Mouse (Mus musculus) hindbrain, embryonic 13.5 days (tissue): ENCODE results near the gene Epo. TPM values are rescaled to one million over a fixed set of nuclear protein-coding genes. Genes with fewer than 3 reads are reported as not detected.

Experiments used
- ATAC-seq: fragments of 200-750 bp; cut with Nextera tagmentation; 2 replicates; pipeline ENCODE4 v1.8.0; 2017; ENCODE audit warnings: moderate TSS enrichment; ENCODE audit not compliant: low FRiP score
- H3K27ac ChIP-seq: fragments of 300-500 bp; sonication (generic); 2 replicates; pipeline ENCODE4 v1.5.1; 2015; ENCODE audit warnings: inconsistent platforms, mild to moderate bottlenecking, moderate library complexity
- H3K27me3 ChIP-seq: fragments of 300-500 bp; sonication (generic); 2 replicates; pipeline ENCODE4 v1.6.1; 2015; ENCODE audit warnings: mild to moderate bottlenecking, inconsistent platforms
- H3K36me3 ChIP-seq: fragments of 300-500 bp; sonication (generic); 2 replicates; pipeline ENCODE4 v1.6.1; 2015; ENCODE audit warnings: mild to moderate bottlenecking, inconsistent platforms
- H3K4me1 ChIP-seq: fragments of 300-500 bp; sonication (generic); replicated peaks from 2 replicates; pipeline ENCODE4 v1.6.1; 2015; ENCODE audit warnings: inconsistent platforms
- H3K4me2 ChIP-seq: fragments of 300-500 bp; sonication (generic); 2 replicates; pipeline ENCODE4 v1.6.1; 2015; ENCODE audit warnings: inconsistent platforms, mild to moderate bottlenecking, moderate library complexity
- H3K4me3 ChIP-seq: fragments of 300-500 bp; sonication (generic); 2 replicates; pipeline ENCODE4 v1.5.1; 2015; ENCODE audit warnings: mild to moderate bottlenecking, inconsistent platforms
- H3K9ac ChIP-seq: fragments of 300-500 bp; sonication (generic); 2 replicates; pipeline ENCODE4 v1.6.1; 2015; ENCODE audit warnings: mild to moderate bottlenecking, inconsistent platforms
- H3K9me3 ChIP-seq: fragments of 300-500 bp; sonication (generic); 2 replicates; pipeline ENCODE4 v1.6.1; 2016; ENCODE audit warnings: inconsistent platforms
- WGBS: fragments of 180-500 bp; shearing (Covaris S2); methylation state at CpG from one replicate; pipeline ENCODE4 v1.1.7; 2015; 5-methylcytosine and 5-hydroxymethylcytosine counted together
- polyA plus RNA-seq: library from polyadenylated mRNA; unstranded; fragments of >200 nt; fragmentation: Nextera tagmentation; extraction: Ambion mirVana; gene quantifications from 2 replicates; pipeline ENCODE4 v1.2.1, GENCODE M21; 2015

The Epo gene
- not detected in 2 replicates for polyA plus RNA-seq

GRCm38 (mm10) chr5:137533117-137533827 is at the start of gene Epo, which contains the start of gene Gnb2:
Gene Epo, minus strand, starts transcription at chr5:137533242.
Gene Gnb2, minus strand, starts transcription at chr5:137533510.
- H3K36me3 ChIP-seq = peaks cover 21% of the 10 kb centered on the region
- WGBS = 0% methylated on average over 40 of the region's 40 CpGs
- H3K4me2 ChIP-seq = peak within 1 kb of the TSS; percentile 94
- H3K27ac ChIP-seq = peak within 1 kb of the TSS; percentile 99
- H3K9ac ChIP-seq = peak within 1 kb of the TSS; percentile 100
- peak; percentile 72 for ATAC-seq
- peak within 1 kb of the TSS; percentile 98 for H3K4me3 ChIP-seq
- peaks cover 27% of the 10 kb centered on the region for H3K4me1 ChIP-seq
- no peaks in the 10 kb centered on the region for H3K9me3 ChIP-seq
- H3K27me3 ChIP-seq = no peaks in the 10 kb centered on the region

GRCm38 (mm10) chr5:137582702-137583101 is 49.7 kb upstream of the Epo start:
- H3K4me2 ChIP-seq = peak overlapping the region; percentile 55
- peaks cover 17% of the 10 kb centered on the region for H3K4me1 ChIP-seq
- no peaks in the 10 kb centered on the region for H3K9me3 ChIP-seq
- H3K27ac ChIP-seq = no peak overlapping the region
- ATAC-seq = peak; percentile 11; the same call in 1 of the 2 replicates
- peaks cover 14% of the 10 kb centered on the region for H3K27me3 ChIP-seq
- peak overlapping the region; percentile 68 for H3K9ac ChIP-seq
- H3K36me3 ChIP-seq = peaks cover 4% of the 10 kb centered on the region; the same call in 1 of the 2 replicates
- H3K4me3 ChIP-seq = peak overlapping the region; percentile 37; the same call in 1 of the 2 replicates
- 34% methylated on average over 8 of the region's 8 CpGs for WGBS

- H3K36me3 ChIP-seq = peaks cover 4% of the 10 kb centered on the region; the same call in 1 of the 2 replicates
- 85% methylated on average over 6 of the region's 6 CpGs for WGBS
- H3K4me2 ChIP-seq = no peak overlapping the region
- H3K27me3 ChIP-seq = peaks cover 14% of the 10 kb centered on the region
- H3K9me3 ChIP-seq = no peaks in the 10 kb centered on the region
- no peak overlapping the region for H3K9ac ChIP-seq
- ATAC-seq = no peak
- H3K4me3 ChIP-seq = no peak overlapping the region
- peaks cover 17% of the 10 kb centered on the region for H3K4me1 ChIP-seq
- no peak overlapping the region for H3K27ac ChIP-seq
These were observed 47.2 kb upstream of the Epo start for GRCm38 (mm10) chr5:137580246-137580645.

GRCm38 (mm10) chr5:137574470-137574901 is 41.4 kb upstream of the Epo start:
- WGBS = 8% methylated on average over 27 of the region's 27 CpGs
- Histone ChIP-seq H3K9ac (peak overlapping the region; percentile 58), H3K4me3 (peak overlapping the region; percentile 29), H3K36me3 (peaks cover 4% of the 10 kb centered on the region; the same call in 1 of the 2 replicates), H3K9me3 (no peaks in the 10 kb centered on the region), H3K27me3 (0 out of 2 replicates have a peak, but pooled peaks cover 4% of the 10 kb centered on the region), H3K27ac (no peak overlapping the region), H3K4me1 (0 out of 2 replicates have a peak, but pooled peaks cover 6% of the 10 kb centered on the region), H3K4me2 (peak overlapping the region; percentile 52)
- ATAC-seq = peak; percentile 49; the same call in 1 of the 2 replicates

GRCm38 (mm10) chr5:137570691-137571586 is 37.9 kb upstream of the Epo start:
- Histone ChIP-seq H3K4me3 (no peak overlapping the region), H3K36me3 (peaks cover 27% of the 10 kb centered on the region), H3K4me1 (0 out of 2 replicates have a peak, but pooled peaks cover 6% of the 10 kb centered on the region), H3K9me3 (no peaks in the 10 kb centered on the region), H3K4me2 (no peak overlapping the region), H3K9ac (no peak overlapping the region), H3K27ac (no peak overlapping the region), H3K27me3 (0 out of 2 replicates have a peak, but pooled peaks cover 10% of the 10 kb centered on the region)
- no peak for ATAC-seq
- 83% methylated on average over 17 of the region's 17 CpGs for WGBS

DNA sequence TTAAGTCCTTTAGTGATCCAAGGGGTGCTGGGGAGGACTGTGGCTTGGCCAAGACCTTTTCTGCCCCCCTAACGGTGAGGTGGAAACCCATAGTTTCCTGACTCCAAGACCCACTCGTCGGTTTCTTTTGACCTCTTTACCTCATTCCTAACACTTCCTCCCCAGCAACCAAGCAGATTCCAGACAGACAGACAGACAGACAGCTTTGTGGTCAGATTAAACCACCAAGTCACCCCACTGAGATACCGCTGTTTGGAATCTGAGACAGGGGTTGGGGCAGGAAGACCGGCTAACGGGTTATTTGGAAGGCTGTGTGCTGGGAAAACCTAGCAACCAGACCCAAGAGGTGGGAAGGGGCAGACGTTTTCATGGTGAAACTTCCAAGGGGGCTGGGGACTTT is 37.1 kb upstream of the Epo start:
- ATAC-seq = no peak
- WGBS = 49% methylated on average over 7 of the region's 7 CpGs
- H3K36me3 ChIP-seq = peaks cover 35% of the 10 kb centered on the region
- H3K4me1 ChIP-seq = 0 out of 2 replicates have a peak, but pooled peaks cover 6% of the 10 kb centered on the region
- no peak overlapping the region for H3K27ac ChIP-seq
- no peaks in the 10 kb centered on the region for H3K9me3 ChIP-seq
- H3K4me2 ChIP-seq = no peak overlapping the region
- H3K9ac ChIP-seq = no peak overlapping the region
- no peak overlapping the region for H3K4me3 ChIP-seq
- 0 out of 2 replicates have a peak, but pooled peaks cover 10% of the 10 kb centered on the region for H3K27me3 ChIP-seq

DNA sequence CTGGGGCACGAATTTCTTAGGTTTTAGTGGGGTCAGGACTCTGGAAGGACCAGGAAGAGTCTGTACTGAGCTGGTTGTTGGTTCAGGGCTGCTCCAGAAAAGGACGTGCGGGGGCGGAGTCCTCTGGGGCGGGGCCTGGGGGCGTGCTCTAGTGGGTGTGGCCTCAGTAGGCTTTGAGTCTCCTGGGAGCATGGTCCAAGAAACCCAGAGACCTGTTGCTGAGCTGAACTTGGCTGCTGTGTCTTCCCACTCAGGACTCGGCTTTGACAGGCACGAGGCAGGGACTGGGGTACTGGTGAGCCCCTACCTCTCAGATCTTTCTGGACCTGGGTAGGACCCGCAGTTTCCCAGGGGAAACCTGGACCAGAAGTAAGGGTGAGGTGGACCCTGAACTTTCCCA is 36.6 kb upstream of the Epo start, which contains the start of gene Tfr2:
Gene Tfr2 (plus strand): TSS at position 176 of the 400 bp plus-strand sequence.
- Histone ChIP-seq H3K9ac (no peak within 1 kb of the TSS), H3K4me1 (0 out of 2 replicates have a peak, but pooled peaks cover 4% of the 10 kb centered on the region), H3K4me2 (no peak within 1 kb of the TSS), H3K27ac (no peak within 1 kb of the TSS), H3K27me3 (0 out of 2 replicates have a peak, but pooled peaks cover 10% of the 10 kb centered on the region), H3K4me3 (no peak within 1 kb of the TSS), H3K36me3 (peaks cover 40% of the 10 kb centered on the region), H3K9me3 (no peaks in the 10 kb centered on the region)
- ATAC-seq = no peak
- WGBS = 37% methylated on average over 9 of the region's 9 CpGs

DNA sequence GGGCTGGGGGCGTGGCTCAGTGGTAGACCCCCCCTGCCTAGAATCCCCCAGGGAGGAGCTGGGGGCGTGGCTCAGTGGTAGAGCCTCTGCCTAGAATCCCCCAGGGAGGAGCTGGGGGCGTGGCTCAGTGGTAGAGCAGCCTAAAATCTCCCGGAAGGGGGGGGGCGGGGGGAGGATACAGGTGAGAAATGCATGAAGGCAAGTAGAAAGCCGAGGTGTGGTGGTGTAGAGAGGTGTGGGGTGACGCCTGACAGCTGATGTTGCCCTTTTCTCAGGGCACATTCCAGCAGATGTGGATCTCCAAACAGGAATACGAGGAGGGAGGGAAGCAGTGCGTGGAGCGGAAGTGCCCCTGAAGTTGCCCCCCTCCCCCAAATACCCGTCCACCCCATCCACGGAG is 36.0 kb upstream of the Epo start:
- WGBS = 78% methylated on average over 12 of the region's 12 CpGs
- Histone ChIP-seq H3K27me3 (0 out of 2 replicates have a peak, but pooled peaks cover 9% of the 10 kb centered on the region), H3K4me1 (no peaks in the 10 kb centered on the region), H3K4me2 (no peak overlapping the region), H3K36me3 (peaks cover 46% of the 10 kb centered on the region), H3K27ac (no peak overlapping the region), H3K9me3 (no peaks in the 10 kb centered on the region), H3K4me3 (no peak overlapping the region), H3K9ac (no peak overlapping the region)
- ATAC-seq = no peak

GRCm38 (mm10) chr5:137568223-137568798 is 35.3 kb upstream of the Epo start:
- no peak for ATAC-seq
- Histone ChIP-seq H3K27me3 (0 out of 2 replicates have a peak, but pooled peaks cover 6% of the 10 kb centered on the region), H3K4me2 (no peak overlapping the region), H3K36me3 (peaks cover 49% of the 10 kb centered on the region), H3K4me3 (no peak overlapping the region), H3K9ac (no peak overlapping the region), H3K27ac (no peak overlapping the region), H3K9me3 (no peaks in the 10 kb centered on the region), H3K4me1 (no peaks in the 10 kb centered on the region)
- 84% methylated on average over 8 of the region's 8 CpGs for WGBS

DNA sequence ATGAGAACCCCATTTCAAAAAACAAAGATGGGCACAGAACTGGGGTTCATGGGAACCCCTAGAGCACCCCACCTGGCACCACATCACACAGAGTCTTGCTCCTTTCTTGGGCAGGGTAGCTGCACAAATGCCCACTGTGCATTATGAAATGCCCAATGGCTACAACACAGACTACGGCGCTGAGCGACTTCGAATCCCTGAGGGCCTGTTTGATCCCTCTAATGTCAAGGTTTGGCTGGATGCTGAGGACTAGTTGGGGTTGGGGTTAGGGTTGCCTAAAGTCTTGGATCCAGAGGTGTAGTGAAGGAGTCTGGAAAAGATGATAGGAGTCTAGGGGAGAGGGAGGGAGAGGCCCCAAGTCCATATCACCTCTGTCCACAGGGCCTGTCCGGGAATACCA is 33.4 kb upstream of the Epo start:
- WGBS = 93% methylated on average over 5 of the region's 5 CpGs
- H3K4me3 ChIP-seq = no peak overlapping the region

GRCm38 (mm10) chr5:137565744-137566143 is 32.7 kb upstream of the Epo start:
- H3K27ac ChIP-seq = no peak overlapping the region

More for the DNA sequence above, 33.4 kb upstream of the Epo start:
- H3K4me1 ChIP-seq = no peaks in the 10 kb centered on the region
- H3K4me2 ChIP-seq = no peak overlapping the region
- no peak overlapping the region for H3K9ac ChIP-seq
- H3K9me3 ChIP-seq = no peaks in the 10 kb centered on the region
- no peak for ATAC-seq
- 0 out of 2 replicates have a peak, but pooled peaks cover 6% of the 10 kb centered on the region for H3K27me3 ChIP-seq
- peaks cover 49% of the 10 kb centered on the region for H3K36me3 ChIP-seq
- H3K27ac ChIP-seq = no peak overlapping the region

More at GRCm38 (mm10) chr5:137565744-137566143, 32.7 kb upstream of the Epo start:
- H3K4me2 ChIP-seq = no peak overlapping the region
- 0 out of 2 replicates have a peak, but pooled peaks cover 6% of the 10 kb centered on the region for H3K27me3 ChIP-seq
- no peak for ATAC-seq
- no peak overlapping the region for H3K9ac ChIP-seq
- WGBS = 69% methylated on average over 6 of the region's 6 CpGs
- H3K36me3 ChIP-seq = peaks cover 49% of the 10 kb centered on the region
- no peaks in the 10 kb centered on the region for H3K4me1 ChIP-seq
- H3K9me3 ChIP-seq = no peaks in the 10 kb centered on the region
- no peak overlapping the region for H3K4me3 ChIP-seq
